ENCODE assay signal across 8 mouse cellular contexts in the genomic region with DNA sequence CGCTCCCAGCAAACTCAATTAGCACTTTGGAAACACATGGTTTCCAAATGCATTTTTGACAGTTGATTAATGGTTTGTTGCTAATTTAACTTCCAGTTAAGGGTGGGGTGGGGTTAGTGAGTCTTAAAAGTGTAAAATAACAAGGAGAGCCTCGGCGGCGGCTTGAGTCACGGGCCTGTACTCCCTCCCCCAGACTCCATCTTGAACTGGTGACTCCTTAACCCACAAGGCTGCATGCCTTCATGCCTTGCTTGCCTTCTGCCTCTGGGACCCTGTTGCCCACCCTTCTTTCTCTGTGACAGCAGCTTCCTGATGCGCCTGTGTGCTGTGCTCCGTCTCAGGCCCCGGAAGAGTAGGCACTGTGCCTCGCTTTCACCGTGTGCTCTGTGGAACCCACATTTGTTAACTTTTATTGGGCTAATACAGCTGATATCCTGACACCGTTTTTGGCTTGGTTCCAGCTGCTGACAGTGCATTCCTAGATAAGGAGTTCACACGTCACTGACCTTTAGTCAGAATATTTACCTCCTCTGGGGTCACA. TPM values are rescaled to one million over a fixed set of nuclear protein-coding genes. Genes with fewer than 3 reads are reported as not detected.
DNase-seq lines count a peak whose midpoint lies in the region; ATAC-seq and TF ChIP-seq lines count a peak whose summit lies in the region.

No protein-coding gene starts in this region.

- H3K27me3 ChIP-seq in heart, embryonic 11.5 days (ENCODE audit: control insufficient read depth, insufficient read depth, low read length) = no peaks in the 10 kb centered on the region
- H3K27me3 ChIP-seq in hindbrain, embryonic 14.5 days (ENCODE audit: control insufficient read depth, insufficient read depth, low read length) = no peaks in the 10 kb centered on the region
- H3K27me3 ChIP-seq in midbrain, embryonic 14.5 days (ENCODE audit: control insufficient read depth, insufficient read depth, low read length) = no peaks in the 10 kb centered on the region

- peaks cover 60% of the 10 kb centered on the region for H3K4me1 ChIP-seq in heart, embryonic 11.5 days (ENCODE audit: control insufficient read depth, insufficient read depth, low read length)
- H3K4me1 ChIP-seq in bone marrow, adult 2 months (ENCODE audit: control insufficient read depth, insufficient read depth, low read length) = peaks cover 11% of the 10 kb centered on the region
- peaks cover 83% of the 10 kb centered on the region for H3K4me1 ChIP-seq in hindbrain, embryonic 14.5 days (replicated peaks; ENCODE audit: control insufficient read depth, insufficient read depth, low read length)
- peaks cover 69% of the 10 kb centered on the region for H3K4me1 ChIP-seq in midbrain, embryonic 14.5 days (ENCODE audit: control insufficient read depth, insufficient read depth, low read length)

- 0 out of 2 replicates have a peak, but pooled peaks have one; percentile 8 for TF ChIP-seq POLR2A in bone marrow, adult 2 months (IDR thresholded peaks at IDR 0.05; ENCODE audit: borderline replicate concordance, control insufficient read depth, low read depth, low read length)

- H3K9me3 ChIP-seq in heart, embryonic 11.5 days (replicated peaks; ENCODE audit: control insufficient read depth, low read length) = no peaks in the 10 kb centered on the region
- no peaks in the 10 kb centered on the region for H3K9me3 ChIP-seq in hindbrain, embryonic 14.5 days (ENCODE audit: control insufficient read depth, low read length)
- no peaks in the 10 kb centered on the region for H3K9me3 ChIP-seq in midbrain, embryonic 14.5 days (ENCODE audit: control insufficient read depth, low read length)

- H3K36me3 ChIP-seq in heart, embryonic 11.5 days (ENCODE audit: control insufficient read depth, insufficient read depth, low read length) = no peaks in the 10 kb centered on the region
- H3K36me3 ChIP-seq in hindbrain, embryonic 14.5 days (replicated peaks; ENCODE audit: control insufficient read depth, insufficient read depth) = no peaks in the 10 kb centered on the region
- H3K36me3 ChIP-seq in midbrain, embryonic 14.5 days (ENCODE audit: control insufficient read depth, insufficient read depth, low read length) = no peaks in the 10 kb centered on the region

- TF ChIP-seq CTCF in bone marrow, adult 2 months (IDR thresholded peaks at IDR 0.05; ENCODE audit: control insufficient read depth, insufficient read depth, low read length) = no peak

- 23% methylated on average over 12 of the region's 12 CpGs for WGBS in heart, embryonic 11.5 days (ENCODE audit: insufficient replicate concordance)
- 23% methylated on average over 12 of the region's 12 CpGs for WGBS in bone marrow, adult 2 months
- 35% methylated on average over 12 of the region's 12 CpGs for WGBS in hindbrain, embryonic 14.5 days
- 77% methylated on average over 12 of the region's 12 CpGs for WGBS in midbrain, embryonic 14.5 days

- no peak overlapping the region for H3K27ac ChIP-seq in heart, embryonic 11.5 days (ENCODE audit: low read depth, low read length)
- peak overlapping the region; percentile 13; the same call in 1 of the 2 replicates for H3K27ac ChIP-seq in bone marrow, adult 2 months (ENCODE audit: control insufficient read depth, insufficient read depth, low read depth, low read length, poor library complexity)
- H3K27ac ChIP-seq in hindbrain, embryonic 14.5 days = peak overlapping the region; percentile 52; the same call in 1 of the 2 replicates
- peak overlapping the region; percentile 37; the same call in 1 of the 2 replicates for H3K27ac ChIP-seq in midbrain, embryonic 14.5 days (replicated peaks; ENCODE audit: low read depth, low read length)

- peak overlapping the region; percentile 5 for H3K4me2 ChIP-seq in heart, embryonic 11.5 days
- no peak overlapping the region for H3K4me2 ChIP-seq in hindbrain, embryonic 14.5 days (replicated peaks)
- H3K4me2 ChIP-seq in midbrain, embryonic 14.5 days (ENCODE audit: low read length) = no peak overlapping the region

- no peak overlapping the region for H3K9ac ChIP-seq in heart, embryonic 11.5 days (ENCODE audit: low read depth, low read length)
- H3K9ac ChIP-seq in hindbrain, embryonic 14.5 days = no peak overlapping the region
- no peak overlapping the region for H3K9ac ChIP-seq in midbrain, embryonic 14.5 days (replicated peaks; ENCODE audit: low read length)

- ATAC-seq in heart, embryonic 11.5 days (replicated peaks; ENCODE audit: insufficient number of reproducible peaks, low FRiP score, low TSS enrichment) = no peak
- ATAC-seq in hindbrain, embryonic 14.5 days (ENCODE audit: low FRiP score) = peak; percentile 21; the same call in 1 of the 2 replicates
- no peak for ATAC-seq in midbrain, embryonic 14.5 days (ENCODE audit: low FRiP score, low TSS enrichment)

- no peak for DNase-seq in heart, adult 18-20 months
- peak; percentile 63 for DNase-seq in hindbrain, embryonic 14.5 days (ENCODE audit: low spot score)
- no peak for DNase-seq in midbrain, embryonic 14.5 days
- no peak for DNase-seq in left cerebral cortex, postnatal 4 days
- DNase-seq in right cerebral cortex, postnatal 36 days (ENCODE audit: low spot score in 2 of 2) = no peak
- no peak for DNase-seq in adrenal gland, adult 2 months

- H3K4me3 ChIP-seq in heart, embryonic 11.5 days (ENCODE audit: low read depth, low read length) = no peak overlapping the region
- H3K4me3 ChIP-seq in bone marrow, adult 2 months (replicated peaks; ENCODE audit: control insufficient read depth, low read depth, low read length) = no peak overlapping the region
- no peak overlapping the region for H3K4me3 ChIP-seq in hindbrain, embryonic 14.5 days (replicated peaks; ENCODE audit: low read length)
- H3K4me3 ChIP-seq in midbrain, embryonic 14.5 days (replicated peaks; ENCODE audit: low read depth, low read length) = no peak overlapping the region

- intact Hi-C loops in left cerebral cortex, postnatal 4 days (cut with DNase I) = no loop called here

RNA-seq across cellular contexts. Expression of gene Abhd2, which starts 40.6 kb away (rescaled TPM):
- polyA plus RNA-seq in heart, embryonic 11.5 days (2014; fragmentation: Nextera tagmentation; extraction: Ambion mirVana) = 4.9 and 6.1 TPM in 2 replicates
- 10 to 100 TPM; 33.0 to 36.3 TPM for total RNA-seq in heart, adult 18-20 months (2021)
- 7.2 and 13.6 TPM in 2 replicates for polyA plus RNA-seq in bone marrow, adult 2 months (2011; ENCODE audit: insufficient read depth, insufficient read length, low replicate concordance, missing spikeins)
- polyA plus RNA-seq in hindbrain, embryonic 14.5 days (2014; fragmentation: Nextera tagmentation; extraction: Ambion mirVana) = 25.1 and 26.8 TPM in 2 replicates
- 17.8 and 21.5 TPM in 2 replicates for polyA plus RNA-seq in midbrain, embryonic 14.5 days (2014; fragmentation: Nextera tagmentation; extraction: Ambion mirVana)
- total RNA-seq in left cerebral cortex, postnatal 4 days (2021) = 100 to 1,000 TPM; 112 to 114 TPM
- 1,000 to 10,000 TPM; 1,164 to 1,465 TPM for total RNA-seq in adrenal gland, adult 2 months (2021)
- 187 and 262 TPM in 2 replicates for polyA plus RNA-seq in adrenal gland, adult 2 months (2012; rRNA removed)
